Mouse (Mus musculus): ENCODE measurements at regions not wholly inside any gene's neighbourhood (a gene's known extent, or its start where the extent isn't known, plus 50 kb on each side); places are given as distances from the start of the nearest gene placed in this dataset.

- no peak for DNase-seq (ENCODE audit: low spot score)
Observed at GRCm38 (mm10) chr16:63319602-63320001, 465.5 kb downstream of the Pros1 start.

- no peak for DNase-seq (ENCODE audit: low spot score)
Observed at GRCm38 (mm10) chr16:63351511-63352125, 497.5 kb downstream of the Pros1 start.

- no peak for DNase-seq (ENCODE audit: low spot score)
Observed at GRCm38 (mm10) chr16:63369868-63370267, 494.1 kb downstream of the Epha3 start.

GRCm38 (mm10) chr16:63371275-63371674, 492.7 kb downstream of the Epha3 start:
- no peak for DNase-seq (ENCODE audit: low spot score)

DNA sequence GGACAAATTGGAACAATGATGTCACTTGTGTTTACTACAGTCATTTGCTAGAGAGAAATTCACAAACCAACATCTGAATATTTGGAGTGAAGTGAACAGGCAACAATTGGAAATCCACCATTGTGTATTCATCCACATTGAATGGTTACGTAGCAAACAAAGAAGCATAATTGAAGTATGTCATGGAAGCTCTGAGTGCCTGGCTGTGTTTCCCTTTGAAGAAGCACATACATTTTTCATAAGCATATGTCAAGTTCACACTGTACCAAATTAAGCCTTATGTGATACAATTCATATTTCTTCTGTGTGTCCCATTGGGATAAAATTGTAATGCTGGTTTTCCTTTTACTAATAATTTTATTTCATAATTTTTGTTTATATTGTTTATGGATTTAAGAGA, 459.0 kb downstream of the Epha3 start:
- no peak for DNase-seq (ENCODE audit: low spot score)

DNA sequence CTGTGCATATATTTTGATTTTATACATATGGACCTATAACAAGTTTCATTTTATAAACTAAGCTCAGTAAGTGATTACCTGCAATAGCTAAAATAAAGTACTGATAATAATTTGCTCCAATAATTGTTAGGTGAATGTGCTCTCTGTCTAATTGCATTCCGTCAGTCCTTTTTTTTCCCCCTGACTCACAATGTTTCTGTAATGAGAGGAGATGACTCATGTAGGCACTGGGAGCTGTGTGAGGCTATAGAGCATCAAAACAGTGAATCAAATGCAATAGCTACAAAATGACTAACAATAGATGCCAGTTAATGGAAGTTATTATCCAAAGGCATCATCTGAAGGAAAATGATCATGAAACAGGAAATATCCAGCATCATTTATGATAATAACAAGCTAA, 451.3 kb downstream of the Epha3 start:
- DNase-seq (ENCODE audit: low spot score), result no peak

DNA sequence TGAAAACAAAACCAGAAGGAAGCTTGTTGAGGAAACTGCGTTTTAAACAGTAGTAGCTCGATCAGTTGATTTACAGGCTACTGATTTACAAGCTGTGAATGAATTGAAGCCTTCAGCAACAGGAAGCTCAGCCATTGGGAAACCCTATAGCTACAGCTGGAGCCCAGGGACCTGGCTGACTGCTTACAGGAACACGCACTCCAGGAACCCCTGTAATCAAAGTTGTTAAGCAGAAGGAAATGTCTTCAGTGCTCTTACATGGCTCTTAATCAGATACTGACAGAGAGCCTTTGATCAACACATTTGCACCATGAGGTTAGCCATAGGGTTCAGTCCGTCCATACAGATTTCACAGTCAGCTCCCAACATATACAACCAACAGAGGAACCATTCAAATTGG, 411.7 kb downstream of the Epha3 start:
- DNase-seq (ENCODE audit: low spot score), result no peak

DNA sequence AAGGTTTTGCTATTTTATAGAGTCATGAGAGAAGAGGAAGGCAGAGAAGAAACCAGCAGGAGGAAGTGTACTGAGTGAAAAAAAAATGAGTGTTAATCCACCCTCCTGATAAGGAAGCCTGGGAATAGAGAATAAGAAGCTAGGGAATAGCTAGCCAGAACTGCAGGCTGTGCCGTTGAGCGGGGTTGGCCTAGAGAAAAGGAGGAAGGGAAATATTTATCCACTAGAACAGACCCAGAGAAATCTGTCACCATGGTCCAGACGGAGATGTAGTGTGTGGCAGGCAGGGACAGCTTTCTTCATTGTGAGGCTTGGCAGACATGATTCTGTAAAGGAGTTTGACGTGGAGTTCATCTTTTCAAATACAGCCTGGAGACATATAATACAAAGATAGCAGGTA, 397.4 kb downstream of the Epha3 start:
- DNase-seq (ENCODE audit: low spot score), result no peak

- DNase-seq (ENCODE audit: low spot score), result no peak
Observed at GRCm38 (mm10) chr16:63468851-63469250, 395.1 kb downstream of the Epha3 start.

All from ovary, adult 18-20 months (tissue).